Mouse (Mus musculus) heart, adult 2 months (tissue): ENCODE data around the gene Scd2.

Source experiments
- CTCF ChIP-seq: fragments of 200-600 bp; IDR thresholded peaks from 2 replicates; pipeline ENCODE4 v1.8.1; 2022; ENCODE audit warnings: antibody characterized with exemption, mild to moderate bottlenecking, moderate library complexity
- EP300 ChIP-seq: fragments of 200-500 bp; IDR thresholded peaks from 2 replicates; pipeline ENCODE4 v1.6.1; 2011; ENCODE audit warnings: low read depth, low read length, control low read depth; ENCODE audit not compliant: insufficient read depth
- POLR2A ChIP-seq: fragments of 200-500 bp; IDR thresholded peaks from 2 replicates; pipeline ENCODE4 v1.6.1; 2011; ENCODE audit warnings: mild to moderate bottlenecking, low read depth, low read length, control low read depth; ENCODE audit not compliant: insufficient read depth

- no peak for TF ChIP-seq EP300
- TF ChIP-seq CTCF: no peak
- TF ChIP-seq POLR2A: no peak
Measured at GRCm38 (mm10) chr19:44307915-44308470, 14.5 kb downstream of the Scd2 start.
